Mouse (Mus musculus): ENCODE measurements around the gene Ets2. TPM values are rescaled to one million over a fixed set of nuclear protein-coding genes. Genes with fewer than 3 reads are reported as not detected.
A peak's percentile ranks its signal among the peaks of the same experiment; 100 is the strongest.
"Not testable (repeated sequence)": the region's sequence is repeated elsewhere in the genome, so short reads cannot be mapped to it uniquely, and the experiment has no call there.

Gene Ets2
- polyA plus RNA-seq, 1 experiment from 2014 or later = 52.8 TPM

GRCm38 (mm10) chr16:95703958-95704357 is 2.1 kb downstream of the Ets2 start:
- 24% methylated on average over 8 of the region's 8 CpGs for WGBS
- Histone ChIP-seq H3K27ac (ENCODE audit: low read depth) (no peak overlapping the region), H3K27me3 (replicated peaks; ENCODE audit: control insufficient read depth, insufficient read depth, low read length) (no peaks in the 10 kb centered on the region)

GRCm38 (mm10) chr16:95704662-95705330 is 2.9 kb downstream of the Ets2 start:
- Histone ChIP-seq H3K9ac (ENCODE audit: low read length) (peak overlapping the region; percentile 98; the same call in 1 of the 2 replicates), H3K4me3 (ENCODE audit: low read depth, low read length) (peak overlapping the region; percentile 57), H3K4me2 (ENCODE audit: low read length) (peak overlapping the region; percentile 73), H3K27ac (ENCODE audit: low read depth) (no peak overlapping the region), H3K27me3 (replicated peaks; ENCODE audit: control insufficient read depth, insufficient read depth, low read length) (no peaks in the 10 kb centered on the region), H3K36me3 (ENCODE audit: control insufficient read depth, insufficient read depth, low read length) (peaks cover 33% of the 10 kb centered on the region), H3K9me3 (ENCODE audit: control insufficient read depth, low read length) (no peaks in the 10 kb centered on the region), H3K4me1 (replicated peaks; ENCODE audit: control insufficient read depth, insufficient read depth, low read length) (peaks cover 23% of the 10 kb centered on the region)
- WGBS = 75% methylated on average over 10 of the region's 10 CpGs
- no peak for ATAC-seq (replicated peaks; ENCODE audit: low FRiP score, low TSS enrichment, low read depth)
- no peak for DNase-seq (ENCODE audit: low spot score)

More at GRCm38 (mm10) chr16:95703958-95704357, 2.1 kb downstream of the Ets2 start:
- H3K9ac ChIP-seq (ENCODE audit: low read length) = peak overlapping the region; percentile 98
- H3K4me1 ChIP-seq (replicated peaks; ENCODE audit: control insufficient read depth, insufficient read depth, low read length) = peaks cover 26% of the 10 kb centered on the region
- ATAC-seq (replicated peaks; ENCODE audit: low FRiP score, low TSS enrichment, low read depth) = no peak
- peak overlapping the region; percentile 73 for H3K4me2 ChIP-seq (ENCODE audit: low read length)
- DNase-seq (ENCODE audit: low spot score) = no peak
- peak overlapping the region; percentile 57 for H3K4me3 ChIP-seq (ENCODE audit: low read depth, low read length)
- no peaks in the 10 kb centered on the region for H3K9me3 ChIP-seq (ENCODE audit: control insufficient read depth, low read length)
- peaks cover 25% of the 10 kb centered on the region for H3K36me3 ChIP-seq (ENCODE audit: control insufficient read depth, insufficient read depth, low read length)

- WGBS = 92% methylated on average over 6 of the region's 6 CpGs
- no peak for DNase-seq (ENCODE audit: low spot score)
- no peak for ATAC-seq (replicated peaks; ENCODE audit: low FRiP score, low TSS enrichment, low read depth)
- Histone ChIP-seq H3K27ac (ENCODE audit: low read depth) (no peak overlapping the region), H3K27me3 (replicated peaks; ENCODE audit: control insufficient read depth, insufficient read depth, low read length) (no peaks in the 10 kb centered on the region), H3K4me3 (ENCODE audit: low read depth, low read length) (no peak overlapping the region), H3K4me1 (replicated peaks; ENCODE audit: control insufficient read depth, insufficient read depth, low read length) (peaks cover 23% of the 10 kb centered on the region), H3K9me3 (ENCODE audit: control insufficient read depth, low read length) (no peaks in the 10 kb centered on the region), H3K36me3 (ENCODE audit: control insufficient read depth, insufficient read depth, low read length) (peaks cover 42% of the 10 kb centered on the region), H3K9ac (ENCODE audit: low read length) (no peak overlapping the region), H3K4me2 (ENCODE audit: low read length) (peak overlapping the region; percentile 73; the same call in 1 of the 2 replicates)
These were observed 3.9 kb downstream of the Ets2 start for GRCm38 (mm10) chr16:95705771-95706170.

- WGBS = 67% methylated on average over 21 of the region's 21 CpGs
- Histone ChIP-seq H3K27ac (ENCODE audit: low read depth) (no peak overlapping the region), H3K4me1 (replicated peaks; ENCODE audit: control insufficient read depth, insufficient read depth, low read length) (peaks cover 20% of the 10 kb centered on the region), H3K4me2 (ENCODE audit: low read length) (no peak overlapping the region), H3K9me3 (ENCODE audit: control insufficient read depth, low read length) (no peaks in the 10 kb centered on the region), H3K27me3 (replicated peaks; ENCODE audit: control insufficient read depth, insufficient read depth, low read length) (no peaks in the 10 kb centered on the region), H3K9ac (ENCODE audit: low read length) (no peak overlapping the region), H3K36me3 (ENCODE audit: control insufficient read depth, insufficient read depth, low read length) (peaks cover 65% of the 10 kb centered on the region), H3K4me3 (ENCODE audit: low read depth, low read length) (no peak overlapping the region)
- ATAC-seq (replicated peaks; ENCODE audit: low FRiP score, low TSS enrichment, low read depth) (no peak), DNase-seq (ENCODE audit: low spot score) (no peak)
These were observed 6.5 kb downstream of the Ets2 start for GRCm38 (mm10) chr16:95708211-95709004.

GRCm38 (mm10) chr16:95709175-95709574 is 7.3 kb downstream of the Ets2 start:
- Histone ChIP-seq H3K9ac (ENCODE audit: low read length) (no peak overlapping the region), H3K9me3 (ENCODE audit: control insufficient read depth, low read length) (no peaks in the 10 kb centered on the region), H3K36me3 (ENCODE audit: control insufficient read depth, insufficient read depth, low read length) (peaks cover 72% of the 10 kb centered on the region), H3K4me3 (ENCODE audit: low read depth, low read length) (no peak overlapping the region), H3K27ac (ENCODE audit: low read depth) (no peak overlapping the region), H3K27me3 (replicated peaks; ENCODE audit: control insufficient read depth, insufficient read depth, low read length) (no peaks in the 10 kb centered on the region), H3K4me1 (replicated peaks; ENCODE audit: control insufficient read depth, insufficient read depth, low read length) (peaks cover 14% of the 10 kb centered on the region), H3K4me2 (ENCODE audit: low read length) (no peak overlapping the region)
- 74% methylated on average over 4 of the region's 4 CpGs for WGBS
- no peak for DNase-seq (ENCODE audit: low spot score)
- no peak for ATAC-seq (replicated peaks; ENCODE audit: low FRiP score, low TSS enrichment, low read depth)

GRCm38 (mm10) chr16:95710129-95710528 is 8.3 kb downstream of the Ets2 start:
- WGBS = 93% methylated on average over 6 of the region's 6 CpGs
- DNase-seq (ENCODE audit: low spot score) (no peak), ATAC-seq (replicated peaks; ENCODE audit: low FRiP score, low TSS enrichment, low read depth) (no peak)
- H3K36me3 ChIP-seq (ENCODE audit: control insufficient read depth, insufficient read depth, low read length) = peaks cover 81% of the 10 kb centered on the region
- H3K4me3 ChIP-seq (ENCODE audit: low read depth, low read length) = no peak overlapping the region
- no peaks in the 10 kb centered on the region for H3K9me3 ChIP-seq (ENCODE audit: control insufficient read depth, low read length)
- no peak overlapping the region for H3K9ac ChIP-seq (ENCODE audit: low read length)
- H3K4me1 ChIP-seq (replicated peaks; ENCODE audit: control insufficient read depth, insufficient read depth, low read length) = peaks cover 5% of the 10 kb centered on the region; the same call in 1 of the 2 replicates
- H3K4me2 ChIP-seq (ENCODE audit: low read length) = no peak overlapping the region
- H3K27me3 ChIP-seq (replicated peaks; ENCODE audit: control insufficient read depth, insufficient read depth, low read length) = no peaks in the 10 kb centered on the region
- H3K27ac ChIP-seq (ENCODE audit: low read depth) = no peak overlapping the region

- no peak overlapping the region for H3K27ac ChIP-seq (ENCODE audit: low read depth)
- DNase-seq (ENCODE audit: low spot score) = no peak
- no peaks in the 10 kb centered on the region for H3K9me3 ChIP-seq (ENCODE audit: control insufficient read depth, low read length)
- no peaks in the 10 kb centered on the region for H3K27me3 ChIP-seq (replicated peaks; ENCODE audit: control insufficient read depth, insufficient read depth, low read length)
- no peak overlapping the region for H3K4me3 ChIP-seq (ENCODE audit: low read depth, low read length)
- WGBS = 95% methylated on average over 10 of the region's 10 CpGs
- H3K4me1 ChIP-seq (replicated peaks; ENCODE audit: control insufficient read depth, insufficient read depth, low read length) = peaks cover 5% of the 10 kb centered on the region; the same call in 1 of the 2 replicates
- H3K9ac ChIP-seq (ENCODE audit: low read length) = no peak overlapping the region
- ATAC-seq (replicated peaks; ENCODE audit: low FRiP score, low TSS enrichment, low read depth) = no peak
- no peak overlapping the region for H3K4me2 ChIP-seq (ENCODE audit: low read length)
- peaks cover 89% of the 10 kb centered on the region for H3K36me3 ChIP-seq (ENCODE audit: control insufficient read depth, insufficient read depth, low read length)
These were observed 10.2 kb downstream of the Ets2 start for GRCm38 (mm10) chr16:95712121-95712520.

DNA sequence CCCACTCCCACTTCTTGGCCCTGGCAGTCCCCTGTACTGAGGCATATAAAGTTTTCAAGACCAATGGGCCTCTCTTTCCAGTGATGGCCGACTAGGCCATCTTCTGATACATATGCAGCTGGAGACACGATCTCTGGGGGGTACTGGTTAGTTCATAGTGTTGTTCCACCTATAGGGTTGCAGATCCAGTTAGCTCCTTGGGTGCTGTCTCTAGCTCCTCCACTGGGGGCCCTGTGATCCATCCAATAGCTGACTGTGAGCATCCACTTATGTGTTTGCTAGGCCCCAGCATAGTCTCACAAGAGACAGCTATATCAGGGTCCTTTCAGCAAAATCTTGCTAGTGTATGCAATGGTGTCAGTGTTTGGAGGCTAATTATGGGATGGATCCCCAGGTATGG is 11.2 kb downstream of the Ets2 start:
- ATAC-seq (replicated peaks; ENCODE audit: low FRiP score, low TSS enrichment, low read depth); H3K4me3 ChIP-seq (ENCODE audit: low read depth, low read length); H3K27ac ChIP-seq (ENCODE audit: low read depth); DNase-seq (ENCODE audit: low spot score); H3K4me2 ChIP-seq (ENCODE audit: low read length); H3K4me1 ChIP-seq (replicated peaks; ENCODE audit: control insufficient read depth, insufficient read depth, low read length); H3K9ac ChIP-seq (ENCODE audit: low read length); H3K9me3 ChIP-seq (ENCODE audit: control insufficient read depth, low read length); H3K27me3 ChIP-seq (replicated peaks; ENCODE audit: control insufficient read depth, insufficient read depth, low read length): not testable (repeated sequence)
- WGBS = 83% methylated on average over 2 of the region's 2 CpGs
- peaks cover 93% of the 10 kb centered on the region for H3K36me3 ChIP-seq (ENCODE audit: control insufficient read depth, insufficient read depth, low read length)

Measured in intestine, embryonic 14.5 days (tissue).